Mouse (Mus musculus): Measurements from ENCODE around the gene C3. TPM values are rescaled to one million over a fixed set of nuclear protein-coding genes. Genes with fewer than 3 reads are reported as not detected.

Gene C3
- polyA plus RNA-seq, 1 experiment from 2014 or later, result 1.0 TPM

DNA sequence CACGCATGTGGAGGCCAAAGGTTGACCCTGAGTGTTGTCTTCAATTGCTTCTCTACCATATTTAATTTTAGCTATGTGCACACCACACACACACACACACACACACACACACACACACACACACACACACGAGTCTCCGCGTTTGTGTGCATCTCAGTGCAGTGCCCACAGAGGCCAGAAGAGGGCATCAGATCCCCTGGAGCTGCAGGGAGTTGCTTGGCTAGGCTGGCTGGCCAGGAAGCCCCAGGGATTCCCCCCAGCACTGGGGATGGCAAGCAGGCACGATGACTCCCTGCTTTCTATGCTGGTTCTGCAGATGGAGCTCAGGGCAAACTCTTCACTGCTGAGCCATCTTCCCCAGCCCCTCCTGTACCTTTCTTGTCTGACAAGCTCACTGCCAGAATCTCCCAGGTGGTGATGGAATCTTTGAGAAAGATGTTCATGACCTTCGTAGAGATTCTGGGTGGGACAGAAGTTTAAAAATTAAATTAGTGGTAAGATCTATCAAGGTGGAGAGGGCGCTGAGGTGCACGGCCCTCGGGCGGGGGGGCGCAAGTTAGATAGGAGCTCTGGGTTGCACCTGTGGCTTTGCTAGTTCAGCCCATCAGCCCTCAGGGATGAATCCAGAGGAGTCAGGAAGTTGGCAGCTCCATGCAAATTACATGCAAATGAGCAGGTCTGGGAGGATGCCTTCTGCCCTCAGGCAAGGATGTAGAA, 8.6 kb downstream of the C3 start:
- Histone ChIP-seq H3K9ac (no peak overlapping the region), H3K27ac (replicated peaks) (no peak overlapping the region), H3K4me3 (replicated peaks) (no peak overlapping the region), H3K4me2 (replicated peaks) (no peak overlapping the region), H3K27me3 (0 out of 2 replicates have a peak, but pooled peaks cover 5% of the 10 kb centered on the region), H3K36me3 (no peaks in the 10 kb centered on the region), H3K4me1 (no peaks in the 10 kb centered on the region), H3K9me3 (replicated peaks) (no peaks in the 10 kb centered on the region)
- ATAC-seq (ENCODE audit: insufficient number of reproducible peaks, low FRiP score, low TSS enrichment, low read depth), result no peak
- 14% methylated on average over 11 of the region's 11 CpGs for WGBS

DNA sequence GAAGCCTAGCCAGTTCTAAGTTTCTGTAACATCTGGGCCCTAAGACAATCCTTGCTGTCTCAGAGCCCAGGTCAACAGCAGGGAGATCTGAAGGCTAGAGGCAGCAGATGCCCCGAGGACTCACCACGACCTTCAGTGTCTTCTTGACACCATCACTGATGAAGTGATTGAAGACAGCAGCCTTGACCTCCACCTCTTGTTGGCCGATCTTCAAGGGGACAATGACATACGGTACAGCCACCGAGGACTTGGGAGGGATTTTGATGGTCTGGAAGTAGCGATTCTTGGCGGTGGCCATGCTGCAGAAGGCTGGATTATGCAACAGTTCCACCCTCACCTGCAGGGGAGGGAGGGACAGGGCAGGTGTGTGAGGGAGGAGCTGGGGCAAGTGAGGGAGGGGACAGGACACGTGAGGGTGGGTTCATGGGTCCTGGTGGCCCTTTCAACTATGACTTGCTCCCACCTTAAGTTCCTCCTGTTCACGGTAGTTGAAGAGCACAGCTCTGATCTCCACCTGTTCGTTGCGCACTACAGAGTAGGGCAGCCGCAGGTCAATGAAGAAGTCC, 9.5 kb downstream of the C3 start:
- no peak for ATAC-seq (ENCODE audit: insufficient number of reproducible peaks, low FRiP score, low TSS enrichment, low read depth)
- H3K9ac ChIP-seq, result no peak overlapping the region
- H3K36me3 ChIP-seq, result no peaks in the 10 kb centered on the region
- H3K4me1 ChIP-seq, result no peaks in the 10 kb centered on the region
- no peak overlapping the region for H3K4me2 ChIP-seq (replicated peaks)
- 72% methylated on average over 12 of the region's 12 CpGs for WGBS
- no peaks in the 10 kb centered on the region for H3K27me3 ChIP-seq
- no peak overlapping the region for H3K4me3 ChIP-seq (replicated peaks)
- no peak overlapping the region for H3K27ac ChIP-seq (replicated peaks)
- no peaks in the 10 kb centered on the region for H3K9me3 ChIP-seq (replicated peaks)

DNA sequence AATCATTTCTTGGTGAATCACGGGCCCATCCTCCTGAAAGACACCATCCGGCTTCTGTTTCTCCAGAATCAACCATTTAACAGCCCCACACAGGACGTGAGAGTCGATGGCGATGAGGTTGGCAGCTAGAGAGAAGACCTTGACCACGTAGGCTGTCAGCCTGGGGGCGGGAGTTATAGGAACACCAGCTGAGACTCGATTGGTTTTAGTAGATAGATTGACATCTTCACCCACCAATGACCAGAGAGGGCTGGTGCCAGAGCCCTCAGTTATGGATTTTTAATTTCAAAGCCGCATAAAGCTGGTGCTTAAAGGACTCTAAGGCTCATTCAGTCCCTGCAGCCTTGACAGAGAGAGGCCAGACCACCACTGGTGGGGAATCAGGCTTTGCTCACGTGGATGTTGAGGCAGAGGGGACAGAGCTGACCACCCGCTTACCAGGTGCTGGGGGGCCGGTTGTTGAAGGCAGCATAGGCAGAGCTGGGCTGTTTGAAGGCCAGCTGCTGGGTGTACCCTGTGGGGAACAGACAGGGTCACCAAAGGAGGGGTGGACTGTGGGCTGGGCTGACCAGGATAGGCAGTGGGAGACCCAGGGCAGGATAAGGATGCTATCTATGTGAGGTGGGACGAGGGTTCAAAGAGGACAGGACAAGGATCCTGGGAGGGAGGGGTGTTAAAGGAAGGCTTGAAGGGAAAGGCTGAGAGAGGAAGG, 13.1 kb downstream of the C3 start:
- no peak for ATAC-seq (ENCODE audit: insufficient number of reproducible peaks, low FRiP score, low TSS enrichment, low read depth)

DNA sequence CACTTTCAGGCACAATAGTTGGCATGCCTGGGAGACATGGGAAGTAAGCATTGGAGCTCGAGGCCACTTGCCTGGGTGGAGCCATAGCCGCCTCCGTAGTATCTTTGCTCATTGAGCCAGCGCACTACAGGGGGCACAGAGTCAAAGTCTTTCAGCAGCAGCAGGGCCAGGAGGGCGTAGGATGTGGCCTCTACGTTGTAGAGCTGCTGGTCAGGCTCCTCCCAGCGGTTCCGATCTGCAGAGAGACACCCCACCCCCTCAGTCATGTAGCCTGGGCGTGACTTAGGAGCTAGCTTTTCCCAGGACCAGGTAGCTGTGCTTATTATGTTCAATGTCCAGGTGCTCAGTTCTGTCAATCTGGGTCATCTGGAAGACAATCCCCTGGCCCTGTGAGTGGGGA, 16.4 kb downstream of the C3 start:
- 69% methylated on average over 9 of the region's 9 CpGs for WGBS
- ATAC-seq (ENCODE audit: insufficient number of reproducible peaks, low FRiP score, low TSS enrichment, low read depth), result no peak
- H3K4me1 ChIP-seq, result no peaks in the 10 kb centered on the region

More for the DNA sequence above, 13.1 kb downstream of the C3 start:
- H3K9me3 ChIP-seq (replicated peaks), result no peaks in the 10 kb centered on the region
- H3K4me3 ChIP-seq (replicated peaks), result no peak overlapping the region
- no peak overlapping the region for H3K4me2 ChIP-seq (replicated peaks)
- H3K36me3 ChIP-seq, result no peaks in the 10 kb centered on the region
- 41% methylated on average over 13 of the region's 13 CpGs for WGBS
- H3K27ac ChIP-seq (replicated peaks), result no peak overlapping the region
- no peaks in the 10 kb centered on the region for H3K4me1 ChIP-seq
- H3K9ac ChIP-seq, result no peak overlapping the region
- no peaks in the 10 kb centered on the region for H3K27me3 ChIP-seq

DNA sequence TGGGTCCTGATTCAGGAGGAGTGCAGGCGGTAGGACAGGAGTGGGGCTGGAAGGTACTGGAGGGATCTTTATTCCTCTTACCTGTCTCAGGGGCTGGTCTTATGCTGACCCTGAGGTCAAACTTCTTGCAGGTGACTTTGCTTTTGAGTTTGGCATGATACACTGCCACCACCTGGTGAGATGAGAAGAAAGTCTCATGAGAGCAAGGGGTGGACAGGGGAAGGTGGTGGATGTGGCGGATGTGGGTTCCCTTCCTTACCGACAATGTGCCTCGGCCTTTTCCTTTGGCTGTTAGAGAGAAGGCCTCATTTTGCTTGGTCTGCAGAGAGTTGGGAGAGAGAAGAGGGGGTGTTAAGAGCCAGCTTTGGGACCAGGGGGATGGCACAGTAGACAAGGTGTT, 18.6 kb downstream of the C3 start:
- Histone ChIP-seq H3K27me3 (no peaks in the 10 kb centered on the region), H3K27ac (replicated peaks) (no peak overlapping the region), H3K4me1 (no peaks in the 10 kb centered on the region), H3K36me3 (no peaks in the 10 kb centered on the region), H3K9ac (no peak overlapping the region), H3K9me3 (replicated peaks) (no peaks in the 10 kb centered on the region), H3K4me2 (replicated peaks) (no peak overlapping the region), H3K4me3 (replicated peaks) (no peak overlapping the region)
- no peak for ATAC-seq (ENCODE audit: insufficient number of reproducible peaks, low FRiP score, low TSS enrichment, low read depth)
- WGBS, result 71% methylated on average over 4 of the region's 4 CpGs

More for the DNA sequence above, 16.4 kb downstream of the C3 start:
- Histone ChIP-seq H3K36me3 (no peaks in the 10 kb centered on the region), H3K9ac (no peak overlapping the region), H3K27ac (replicated peaks) (no peak overlapping the region), H3K4me2 (replicated peaks) (no peak overlapping the region), H3K4me3 (replicated peaks) (no peak overlapping the region), H3K27me3 (no peaks in the 10 kb centered on the region), H3K9me3 (replicated peaks) (no peaks in the 10 kb centered on the region)

DNA sequence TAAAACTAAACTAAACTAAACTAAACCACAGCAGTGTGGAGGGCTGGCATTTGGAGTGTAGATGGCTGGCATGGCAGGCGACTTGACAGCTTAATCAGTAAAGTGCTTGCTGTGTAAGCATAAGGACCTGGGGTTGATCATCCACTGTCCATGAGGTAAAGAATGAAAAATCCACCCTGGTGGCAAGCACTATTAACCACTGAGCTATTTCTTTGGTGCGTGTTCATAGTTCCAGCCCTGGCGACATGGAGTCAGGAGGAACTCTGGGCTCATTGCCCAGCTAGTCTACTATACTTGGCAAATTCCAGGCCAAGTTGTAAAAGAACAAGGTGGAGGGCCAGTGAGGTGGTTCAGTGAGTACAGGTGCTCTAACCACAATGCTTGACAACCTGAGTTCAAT, 20.0 kb downstream of the C3 start:
- H3K36me3 ChIP-seq, result no peaks in the 10 kb centered on the region
- WGBS, result 85% methylated on average over 3 of the region's 3 CpGs
- ATAC-seq (ENCODE audit: insufficient number of reproducible peaks, low FRiP score, low TSS enrichment, low read depth), result no peak
- H3K27ac ChIP-seq (replicated peaks), result no peak overlapping the region
- H3K9me3 ChIP-seq (replicated peaks), result no peaks in the 10 kb centered on the region
- H3K27me3 ChIP-seq, result no peaks in the 10 kb centered on the region
- H3K4me2 ChIP-seq (replicated peaks), result no peak overlapping the region
- H3K4me1 ChIP-seq, result no peaks in the 10 kb centered on the region
- no peak overlapping the region for H3K9ac ChIP-seq
- no peak overlapping the region for H3K4me3 ChIP-seq (replicated peaks)

DNA sequence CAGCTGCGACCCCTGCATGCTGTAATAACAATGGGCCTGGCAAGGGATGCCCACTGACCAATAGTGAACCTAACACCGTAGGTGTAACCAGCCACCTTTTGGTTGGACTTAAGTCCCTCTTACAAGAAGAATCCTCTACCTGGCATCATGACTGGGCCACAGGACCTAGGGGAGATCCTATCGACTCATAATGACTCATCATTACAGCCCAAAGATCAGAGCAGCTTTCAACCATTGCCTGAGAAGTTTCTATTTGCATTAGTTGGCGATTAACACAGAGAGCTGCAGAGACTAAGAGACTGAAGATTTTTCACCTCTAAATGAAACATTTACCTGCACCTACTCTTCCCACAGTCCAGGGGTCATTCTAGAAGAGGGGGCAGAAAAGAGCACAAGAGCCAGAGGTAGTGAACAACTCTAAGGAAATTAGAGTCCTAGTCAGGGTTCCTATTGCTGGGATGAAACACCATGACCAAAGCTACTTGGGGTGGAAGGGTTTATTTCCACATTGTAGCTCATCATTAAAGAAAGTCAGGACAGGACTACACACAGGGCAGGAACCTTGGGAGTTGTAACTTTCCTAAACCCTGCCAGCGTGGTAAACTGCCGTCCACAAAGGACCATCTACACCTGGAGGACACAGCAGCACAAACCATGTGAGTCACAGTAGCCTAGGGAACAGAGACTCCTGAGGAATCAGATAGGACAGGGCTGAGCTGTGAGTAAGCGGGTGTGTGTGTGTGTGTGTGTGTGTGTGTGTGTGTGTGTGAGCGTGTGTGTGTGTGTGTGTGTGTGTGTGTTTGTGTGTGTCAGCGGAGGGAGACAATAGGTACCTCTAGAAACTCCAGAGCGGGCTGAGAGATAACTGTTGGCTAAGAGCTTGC, 25.9 kb downstream of the C3 start:
- Histone ChIP-seq H3K36me3 (no peaks in the 10 kb centered on the region), H3K27me3 (no peaks in the 10 kb centered on the region), H3K9me3 (replicated peaks) (no peaks in the 10 kb centered on the region), H3K9ac (no peak overlapping the region), H3K4me3 (replicated peaks) (no peak overlapping the region), H3K27ac (replicated peaks) (no peak overlapping the region), H3K4me1 (no peaks in the 10 kb centered on the region), H3K4me2 (replicated peaks) (no peak overlapping the region)
- WGBS, result 81% methylated on average over 10 of the region's 10 CpGs
- ATAC-seq (ENCODE audit: insufficient number of reproducible peaks, low FRiP score, low TSS enrichment, low read depth), result no peak

DNA sequence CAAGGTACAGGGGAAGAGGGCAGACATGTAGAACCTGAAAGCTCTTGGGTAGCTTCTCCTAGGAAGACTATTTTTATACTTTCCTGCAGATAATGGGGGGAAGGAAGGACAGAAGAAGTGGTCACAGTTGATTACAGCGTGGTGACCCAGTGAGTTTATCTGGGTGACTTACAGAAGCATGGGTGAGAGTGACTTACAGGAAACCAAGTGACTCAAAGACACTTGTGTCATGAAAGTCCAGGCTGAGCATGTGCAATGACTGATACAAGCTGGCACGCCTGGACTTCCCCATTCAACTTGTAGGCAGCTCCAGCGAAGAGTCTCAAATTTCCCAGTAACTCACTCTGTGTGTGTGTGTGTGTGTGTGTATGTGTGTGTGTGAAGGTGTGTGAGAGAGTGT, 29.7 kb downstream of the C3 start:
- no peaks in the 10 kb centered on the region for H3K9me3 ChIP-seq (replicated peaks)
- no peak overlapping the region for H3K4me3 ChIP-seq (replicated peaks)
- WGBS, result 77% methylated on average over 3 of the region's 3 CpGs
- H3K4me2 ChIP-seq (replicated peaks), result no peak overlapping the region
- ATAC-seq (ENCODE audit: insufficient number of reproducible peaks, low FRiP score, low TSS enrichment, low read depth), result no peak
- no peaks in the 10 kb centered on the region for H3K4me1 ChIP-seq
- H3K27ac ChIP-seq (replicated peaks), result no peak overlapping the region
- H3K27me3 ChIP-seq, result no peaks in the 10 kb centered on the region; the same call in 1 of the 2 replicates
- H3K36me3 ChIP-seq, result no peaks in the 10 kb centered on the region
- H3K9ac ChIP-seq, result no peak overlapping the region

DNA sequence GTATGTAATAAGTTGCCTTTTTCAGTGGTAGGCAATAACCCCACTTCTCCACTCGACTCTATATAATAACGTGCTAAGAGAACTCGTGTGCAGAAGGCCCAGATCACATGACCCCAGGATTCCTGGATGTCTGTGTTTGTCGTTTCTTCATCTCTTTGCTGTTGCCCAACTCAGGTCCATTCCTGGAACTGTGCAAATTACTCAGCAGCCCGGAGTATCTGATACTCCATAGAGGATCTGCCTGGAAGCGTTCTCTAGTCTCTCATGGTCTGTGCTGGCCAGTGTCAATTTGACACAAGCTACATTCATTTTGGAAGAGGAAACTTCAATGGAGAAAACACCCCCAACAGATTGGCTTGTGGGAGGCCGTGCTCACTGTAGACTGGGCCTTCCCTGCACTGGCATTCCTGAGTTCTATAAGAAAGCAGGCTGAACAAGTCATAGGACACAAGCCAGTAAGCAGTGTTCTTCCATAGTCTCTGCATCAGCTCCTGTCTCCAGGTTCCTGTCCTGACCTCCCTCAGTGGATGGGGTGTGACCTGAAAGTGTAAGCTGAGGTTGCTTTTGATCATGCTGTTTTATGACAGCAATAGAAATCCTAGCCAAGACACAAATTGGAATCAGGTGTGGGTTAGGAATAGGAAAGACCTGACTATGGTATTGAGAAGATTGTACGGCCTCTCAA, 32.5 kb downstream of the C3 start:
- no peak overlapping the region for H3K9ac ChIP-seq
- H3K27ac ChIP-seq (replicated peaks), result no peak overlapping the region
- no peaks in the 10 kb centered on the region; the same call in 1 of the 2 replicates for H3K27me3 ChIP-seq
- no peaks in the 10 kb centered on the region for H3K36me3 ChIP-seq
- no peaks in the 10 kb centered on the region for H3K9me3 ChIP-seq (replicated peaks)
- no peak for ATAC-seq (ENCODE audit: insufficient number of reproducible peaks, low FRiP score, low TSS enrichment, low read depth)
- no peak overlapping the region for H3K4me2 ChIP-seq (replicated peaks)
- H3K4me3 ChIP-seq (replicated peaks), result no peak overlapping the region
- 72% methylated on average over 8 of the region's 8 CpGs for WGBS
- H3K4me1 ChIP-seq, result no peaks in the 10 kb centered on the region

DNA sequence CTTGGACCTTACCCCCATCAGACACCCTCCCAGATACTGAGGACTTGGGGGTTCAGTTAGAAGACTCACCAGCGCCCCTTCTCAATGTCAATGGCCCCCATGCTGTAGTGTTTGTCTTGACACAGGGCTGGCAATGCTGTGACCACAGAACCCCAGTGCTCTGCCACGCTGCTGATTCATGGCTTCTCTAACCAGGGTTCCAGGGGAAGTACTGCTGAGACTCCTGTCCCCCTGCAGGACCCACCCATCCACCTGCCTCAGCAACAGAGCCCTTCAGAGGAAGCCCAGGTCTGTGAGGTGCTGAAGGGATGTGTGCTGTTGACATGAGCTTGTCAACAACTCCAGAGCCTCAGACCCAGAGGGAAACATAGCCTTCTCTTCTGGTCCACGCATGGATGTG, 33.2 kb downstream of the C3 start:
- Histone ChIP-seq H3K9ac (no peak overlapping the region), H3K4me2 (replicated peaks) (no peak overlapping the region), H3K4me3 (replicated peaks) (no peak overlapping the region), H3K9me3 (replicated peaks) (no peaks in the 10 kb centered on the region), H3K36me3 (no peaks in the 10 kb centered on the region), H3K27ac (replicated peaks) (no peak overlapping the region), H3K4me1 (no peaks in the 10 kb centered on the region), H3K27me3 (no peaks in the 10 kb centered on the region; the same call in 1 of the 2 replicates)
- 77% methylated on average over 3 of the region's 3 CpGs for WGBS
- ATAC-seq (ENCODE audit: insufficient number of reproducible peaks, low FRiP score, low TSS enrichment, low read depth), result no peak
